Mouse (Mus musculus) embryonic facial prominence, embryonic 13.5 days (tissue): ENCODE measurements at regions not wholly inside any gene's neighbourhood (a gene's known extent, or its start where the extent isn't known, plus 50 kb on each side); places are given as distances from the start of the nearest gene placed in this dataset.
A peak's percentile ranks its signal among the peaks of the same experiment; 100 is the strongest.

Experiments used
- ATAC-seq: fragments of 200-750 bp; cut with Nextera tagmentation; 2 replicates; pipeline ENCODE4 v1.8.0; 2017; ENCODE audit warnings: low read depth; ENCODE audit not compliant: insufficient number of reproducible peaks, insufficient read depth, low FRiP score, low TSS enrichment
- H3K27ac ChIP-seq: fragments of 300-500 bp; sonication (generic); 2 replicates; pipeline ENCODE4 v1.5.1; 2015; ENCODE audit warnings: moderate library complexity, mild to moderate bottlenecking, inconsistent platforms
- H3K27me3 ChIP-seq: fragments of 300-500 bp; sonication (generic); 2 replicates; pipeline ENCODE4 v1.6.1; 2015; ENCODE audit warnings: mild to moderate bottlenecking, inconsistent platforms
- H3K36me3 ChIP-seq: fragments of 300-500 bp; sonication (generic); 2 replicates; pipeline ENCODE4 v1.6.1; 2015; ENCODE audit warnings: mild to moderate bottlenecking, inconsistent platforms
- H3K4me1 ChIP-seq: fragments of 300-500 bp; sonication (generic); 2 replicates; pipeline ENCODE4 v1.6.1; 2015; ENCODE audit warnings: inconsistent platforms
- H3K4me2 ChIP-seq: fragments of 300-500 bp; sonication (generic); 2 replicates; pipeline ENCODE4 v1.6.1; 2015; ENCODE audit warnings: moderate library complexity, mild to moderate bottlenecking, inconsistent platforms
- H3K4me3 ChIP-seq: fragments of 300-500 bp; sonication (generic); 2 replicates; pipeline ENCODE4 v1.5.1; 2015; ENCODE audit warnings: mild to moderate bottlenecking, inconsistent platforms
- H3K9ac ChIP-seq: fragments of 300-500 bp; sonication (generic); 2 replicates; pipeline ENCODE4 v1.6.1; 2015; ENCODE audit warnings: mild to moderate bottlenecking, inconsistent platforms
- H3K9me3 ChIP-seq: fragments of 300-500 bp; sonication (generic); 2 replicates; pipeline ENCODE4 v1.6.1; 2016; ENCODE audit warnings: inconsistent platforms
- WGBS: fragments of 180-500 bp; shearing (Covaris S2); methylation state at CpG from one replicate; pipeline ENCODE4 v1.1.7; 2015; ENCODE audit warnings: mixed read lengths; 5-methylcytosine and 5-hydroxymethylcytosine counted together

DNA sequence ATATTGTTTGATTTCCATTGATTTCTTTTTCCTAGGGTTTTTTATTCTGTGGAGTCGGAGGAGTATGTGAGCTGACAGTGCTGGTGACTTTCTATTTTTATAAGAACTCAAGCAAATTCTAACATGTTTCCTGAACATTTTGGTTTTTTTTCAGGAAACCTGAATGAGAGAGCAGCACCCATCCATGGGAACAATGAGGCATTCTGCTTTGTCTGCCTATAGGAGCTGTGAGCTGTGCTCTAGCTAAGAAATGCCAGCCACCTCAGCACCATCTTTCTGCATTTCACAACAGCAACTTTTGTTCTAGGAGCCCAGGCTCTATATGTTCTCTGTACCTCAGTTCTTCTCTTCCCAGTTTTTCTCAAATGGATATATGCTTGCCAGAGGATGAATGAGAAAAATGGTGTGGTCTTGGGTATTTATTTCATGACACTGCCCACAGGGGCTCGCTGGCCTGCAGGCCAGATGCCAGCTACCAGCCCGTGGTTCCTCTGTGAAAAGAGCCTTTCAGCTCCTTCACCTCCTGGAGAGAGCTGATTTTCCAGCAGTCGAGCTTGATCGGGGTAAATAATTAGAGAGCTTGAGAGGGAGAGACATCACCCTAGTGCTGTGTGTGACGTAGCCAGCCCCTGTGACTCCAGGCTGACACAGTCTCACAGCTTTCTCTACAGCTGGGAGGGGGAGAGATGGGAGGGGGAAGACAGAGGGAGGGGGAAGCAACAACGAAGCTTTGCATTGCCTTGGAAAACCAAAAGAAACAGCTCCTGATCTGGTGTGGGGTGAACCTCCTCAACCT is 154.1 kb upstream of the Topaz1 start:
- no peak for ATAC-seq
- no peak overlapping the region for H3K4me3 ChIP-seq
- H3K4me1 ChIP-seq, result peaks cover 15% of the 10 kb centered on the region
- H3K27me3 ChIP-seq, result peaks cover 43% of the 10 kb centered on the region
- H3K9ac ChIP-seq, result no peak overlapping the region
- no peaks in the 10 kb centered on the region for H3K36me3 ChIP-seq
- no peak overlapping the region for H3K27ac ChIP-seq
- no peaks in the 10 kb centered on the region for H3K9me3 ChIP-seq
- H3K4me2 ChIP-seq, result peak overlapping the region; percentile 14; the same call in 1 of the 2 replicates
- 14% methylated on average over 7 of the region's 7 CpGs for WGBS

DNA sequence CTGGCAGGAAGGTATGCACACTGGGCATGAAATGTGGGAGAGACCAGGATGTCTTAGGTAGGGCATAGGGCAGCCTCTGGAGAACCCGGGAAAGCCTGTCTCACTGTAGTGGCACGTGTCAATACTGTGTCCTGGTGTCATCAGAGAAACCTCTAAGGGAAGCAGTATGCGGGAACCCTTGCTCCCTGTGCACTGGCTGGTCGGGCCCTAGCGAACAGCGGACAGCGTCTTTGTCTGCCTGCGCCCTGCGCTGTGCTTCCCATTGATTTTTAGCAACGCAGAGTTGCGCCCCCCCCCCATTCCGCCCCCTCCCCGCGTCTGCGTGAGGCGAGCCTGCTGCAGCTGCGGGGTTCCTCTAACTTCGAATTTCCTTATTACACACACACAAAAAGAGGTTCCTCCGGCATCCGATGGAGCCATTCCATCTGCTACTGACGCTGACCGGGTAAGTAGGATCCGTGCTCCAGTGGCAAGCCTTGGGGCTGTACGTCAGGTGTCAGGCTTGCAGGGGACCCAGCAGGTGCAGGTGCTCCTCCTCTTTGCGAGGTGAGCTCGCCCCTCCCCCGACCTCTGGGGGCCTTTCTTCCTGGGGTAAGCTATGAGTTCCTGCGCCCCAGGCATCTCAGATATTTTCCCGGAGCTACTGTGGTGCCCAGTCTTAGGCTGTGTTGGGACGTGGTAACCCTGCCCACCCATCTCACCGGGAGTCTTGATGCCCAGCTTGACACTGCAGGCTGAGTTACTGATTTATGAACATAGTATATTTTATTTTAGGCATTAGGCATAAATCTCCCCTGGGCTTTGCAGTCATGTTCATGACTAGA is 151.8 kb upstream of the Topaz1 start:
- ATAC-seq, result no peak
- H3K4me3 ChIP-seq, result peak overlapping the region; percentile 23
- H3K27ac ChIP-seq, result no peak overlapping the region
- H3K36me3 ChIP-seq, result no peaks in the 10 kb centered on the region
- no peaks in the 10 kb centered on the region for H3K9me3 ChIP-seq
- peak overlapping the region; percentile 54 for H3K4me2 ChIP-seq
- 2% methylated on average over 30 of the region's 31 CpGs for WGBS
- H3K9ac ChIP-seq, result no peak overlapping the region
- H3K4me1 ChIP-seq, result peaks cover 15% of the 10 kb centered on the region
- peaks cover 56% of the 10 kb centered on the region for H3K27me3 ChIP-seq

DNA sequence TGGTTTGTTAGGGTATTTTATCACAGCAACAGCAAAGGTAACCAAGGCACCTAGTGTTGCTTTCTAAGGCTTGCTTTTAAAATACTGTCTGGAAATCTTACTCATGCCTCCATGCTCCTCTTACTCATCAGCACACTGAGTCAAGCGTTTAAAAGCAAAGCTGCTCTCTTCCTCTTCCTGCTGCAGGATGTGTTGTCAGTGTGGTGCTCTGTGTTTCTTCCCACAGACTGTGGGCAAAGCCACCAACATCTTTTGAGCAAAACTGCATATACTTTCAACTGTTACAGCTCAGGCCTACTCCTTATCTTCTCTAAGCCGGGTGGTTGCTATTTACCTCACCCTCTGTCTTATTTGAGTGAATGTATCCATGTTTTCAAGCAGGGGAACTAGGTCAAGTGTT is 144.0 kb upstream of the Topaz1 start:
- ATAC-seq, result no peak
- Histone ChIP-seq H3K27ac (no peak overlapping the region), H3K9me3 (no peaks in the 10 kb centered on the region), H3K36me3 (no peaks in the 10 kb centered on the region), H3K27me3 (peaks cover 14% of the 10 kb centered on the region; the same call in 1 of the 2 replicates), H3K4me1 (no peaks in the 10 kb centered on the region), H3K9ac (no peak overlapping the region), H3K4me2 (no peak overlapping the region), H3K4me3 (no peak overlapping the region)
- 78% methylated on average over 2 of the region's 2 CpGs for whole genome bisulfite sequencing

DNA sequence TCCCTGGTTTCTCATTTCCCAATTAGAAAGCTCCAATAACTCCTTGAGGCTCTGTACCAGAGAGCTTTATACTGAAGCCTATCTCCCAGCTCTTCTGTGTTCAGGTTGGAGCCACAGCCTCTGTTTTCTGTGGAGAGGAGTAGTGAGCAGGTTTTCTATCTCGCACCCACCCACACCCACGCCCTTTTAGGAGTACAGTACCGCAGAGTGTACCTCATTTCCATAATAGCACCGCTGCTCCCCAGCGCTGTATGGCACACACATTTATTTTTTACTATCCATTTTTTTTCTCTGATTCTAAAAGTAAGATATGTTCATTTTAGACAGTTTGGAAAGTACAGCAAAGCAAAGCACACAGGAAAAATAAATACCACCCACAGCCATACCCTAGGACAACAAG is 137.5 kb upstream of the Topaz1 start:
- no peak for ATAC-seq
- Histone ChIP-seq H3K4me1 (peaks cover 4% of the 10 kb centered on the region), H3K4me3 (no peak overlapping the region), H3K9ac (no peak overlapping the region), H3K9me3 (no peaks in the 10 kb centered on the region), H3K27ac (no peak overlapping the region), H3K4me2 (no peak overlapping the region), H3K36me3 (no peaks in the 10 kb centered on the region), H3K27me3 (no peaks in the 10 kb centered on the region)
- WGBS, result 85% methylated on average over 5 of the region's 5 CpGs

DNA sequence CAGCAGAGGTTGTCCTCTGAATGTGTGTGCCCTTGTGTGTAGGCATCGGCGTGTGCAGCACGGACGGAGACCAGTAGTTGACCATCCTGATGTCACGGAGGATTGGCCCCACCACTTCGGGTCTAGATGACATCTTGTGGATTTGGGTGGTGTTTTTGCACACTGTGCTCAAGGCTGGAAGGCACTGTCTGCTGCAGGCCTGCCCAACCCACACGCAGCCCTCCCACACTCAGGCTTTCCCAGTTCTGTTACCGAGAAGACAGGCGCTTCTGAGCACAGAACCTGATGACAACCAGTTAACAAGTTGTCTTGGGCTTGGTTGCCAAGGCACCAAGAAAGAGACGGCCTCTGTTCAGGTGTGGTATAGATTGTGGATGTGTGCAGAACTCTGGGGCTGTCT is 136.2 kb upstream of the Topaz1 start:
- 90% methylated on average over 10 of the region's 10 CpGs for WGBS
- Histone ChIP-seq H3K27ac (no peak overlapping the region), H3K4me2 (no peak overlapping the region), H3K27me3 (no peaks in the 10 kb centered on the region), H3K4me1 (peaks cover 13% of the 10 kb centered on the region), H3K36me3 (no peaks in the 10 kb centered on the region), H3K9ac (no peak overlapping the region), H3K9me3 (no peaks in the 10 kb centered on the region), H3K4me3 (no peak overlapping the region)
- ATAC-seq, result no peak

DNA sequence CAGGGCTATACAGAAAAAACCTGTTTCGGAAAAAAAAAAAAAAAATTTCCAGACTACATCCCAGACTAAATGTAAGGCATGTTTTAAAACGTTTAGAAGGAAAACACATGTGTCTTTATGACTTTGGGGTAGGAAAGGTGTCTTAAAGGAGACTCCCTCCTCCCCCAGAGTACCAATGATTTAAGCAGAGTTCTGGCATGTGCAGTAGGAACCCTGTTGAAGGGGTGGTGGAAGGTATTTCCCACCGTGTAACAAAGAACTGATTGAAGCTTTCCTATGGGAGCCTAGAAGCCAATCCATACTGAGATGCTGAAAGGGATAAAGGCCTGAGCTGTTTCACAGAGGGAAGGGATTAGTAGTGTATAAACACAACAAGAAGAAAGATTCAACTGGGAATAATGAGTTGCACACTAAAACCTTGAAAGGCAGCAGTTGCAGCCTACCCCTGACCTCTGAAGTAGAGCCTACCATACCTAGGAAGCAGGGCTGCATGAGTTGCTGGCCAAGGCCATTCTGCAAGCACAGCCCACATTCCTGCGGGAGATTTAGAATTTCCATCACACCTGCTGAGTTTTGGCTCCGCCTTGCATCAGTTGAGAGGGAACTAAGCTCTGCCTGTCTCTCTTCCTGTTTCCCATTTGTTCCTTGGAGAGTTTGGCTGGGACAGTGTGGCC is 132.4 kb upstream of the Topaz1 start:
- no peaks in the 10 kb centered on the region for H3K27me3 ChIP-seq
- H3K27ac ChIP-seq, result no peak overlapping the region
- peaks cover 17% of the 10 kb centered on the region for H3K4me1 ChIP-seq
- ATAC-seq, result no peak
- H3K4me3 ChIP-seq, result no peak overlapping the region
- no peaks in the 10 kb centered on the region for H3K36me3 ChIP-seq
- no peaks in the 10 kb centered on the region for H3K9me3 ChIP-seq
- WGBS, result 32% methylated on average over 5 of the region's 5 CpGs
- H3K9ac ChIP-seq, result no peak overlapping the region
- no peak overlapping the region for H3K4me2 ChIP-seq

DNA sequence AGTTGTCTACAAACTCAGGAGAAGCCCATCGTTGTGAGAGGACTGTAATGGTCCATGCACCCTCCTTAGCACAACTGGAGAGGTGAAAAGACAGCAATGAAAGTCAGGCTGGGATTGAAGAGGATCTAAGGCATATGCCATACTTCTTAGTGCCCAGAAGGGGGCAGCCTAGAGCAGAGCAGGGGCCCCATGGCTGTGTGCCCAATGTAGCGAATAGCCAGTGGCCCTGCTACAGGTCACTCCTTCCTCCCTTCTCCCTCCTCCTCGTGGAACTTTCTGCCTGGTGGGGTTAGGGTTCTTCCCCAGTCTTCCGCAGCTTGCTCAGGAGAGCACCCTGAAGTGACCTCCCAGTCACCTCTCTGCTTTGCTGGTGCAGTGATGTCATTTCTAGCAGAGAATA is 131.8 kb upstream of the Topaz1 start:
- Histone ChIP-seq H3K4me3 (no peak overlapping the region), H3K9me3 (no peaks in the 10 kb centered on the region), H3K4me1 (peaks cover 17% of the 10 kb centered on the region), H3K27me3 (no peaks in the 10 kb centered on the region), H3K4me2 (no peak overlapping the region), H3K27ac (no peak overlapping the region), H3K9ac (no peak overlapping the region), H3K36me3 (no peaks in the 10 kb centered on the region)
- no peak for ATAC-seq
- WGBS, result 25% methylated on average over 4 of the region's 4 CpGs

DNA sequence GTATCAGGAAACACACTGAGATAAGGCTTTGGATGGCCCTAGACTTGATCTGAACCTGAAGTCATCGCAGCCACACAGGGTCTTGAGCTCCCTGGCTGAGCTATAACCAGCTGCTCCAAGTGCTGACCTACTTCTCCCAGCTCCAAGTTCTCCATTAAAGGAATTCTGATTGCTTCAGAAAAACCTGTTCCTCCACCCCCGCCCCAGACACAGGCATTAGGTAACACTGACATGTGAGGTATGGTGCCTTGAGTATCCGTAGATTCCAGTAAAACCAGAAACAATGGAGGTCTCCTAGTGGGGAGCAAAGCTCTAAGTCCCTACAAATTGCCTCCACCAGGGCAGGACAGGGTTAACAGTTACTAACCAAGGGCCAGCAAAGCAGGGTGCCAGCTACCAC is 129.4 kb upstream of the Topaz1 start:
- no peak overlapping the region for H3K4me3 ChIP-seq
- no peak overlapping the region for H3K9ac ChIP-seq
- H3K27ac ChIP-seq, result peak overlapping the region; percentile 29; the same call in 1 of the 2 replicates
- no peak for ATAC-seq
- H3K36me3 ChIP-seq, result no peaks in the 10 kb centered on the region
- WGBS, result 47% methylated on average over 3 of the region's 3 CpGs
- no peaks in the 10 kb centered on the region for H3K27me3 ChIP-seq
- H3K9me3 ChIP-seq, result no peaks in the 10 kb centered on the region
- H3K4me2 ChIP-seq, result no peak overlapping the region
- peaks cover 29% of the 10 kb centered on the region for H3K4me1 ChIP-seq

DNA sequence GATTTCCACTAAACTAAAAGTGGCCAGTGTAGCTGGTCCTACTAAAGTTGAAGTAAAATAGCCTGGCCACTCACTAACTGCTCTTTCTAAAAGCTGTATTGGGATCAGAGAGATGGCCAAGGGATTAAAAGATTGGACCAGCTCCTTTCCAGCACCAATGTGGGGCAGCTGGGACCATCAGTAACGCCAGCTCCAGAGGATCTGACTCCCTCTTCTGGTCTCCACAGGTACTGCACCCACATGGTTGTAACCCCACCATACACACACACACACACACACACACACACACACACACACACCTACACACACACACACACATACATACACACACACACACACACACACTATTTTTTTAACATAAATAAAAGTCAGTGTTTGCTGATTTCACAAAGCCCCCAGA is 122.1 kb upstream of the Topaz1 start:
- no peak overlapping the region for H3K4me3 ChIP-seq
- no peaks in the 10 kb centered on the region for H3K9me3 ChIP-seq
- H3K9ac ChIP-seq, result no peak overlapping the region
- no peak overlapping the region for H3K27ac ChIP-seq
- H3K4me1 ChIP-seq, result peaks cover 37% of the 10 kb centered on the region
- no peak overlapping the region for H3K4me2 ChIP-seq
- WGBS, result 94% methylated on average over 1 of the region's 1 CpGs
- no peaks in the 10 kb centered on the region for H3K27me3 ChIP-seq
- H3K36me3 ChIP-seq, result no peaks in the 10 kb centered on the region
- ATAC-seq, result no peak

DNA sequence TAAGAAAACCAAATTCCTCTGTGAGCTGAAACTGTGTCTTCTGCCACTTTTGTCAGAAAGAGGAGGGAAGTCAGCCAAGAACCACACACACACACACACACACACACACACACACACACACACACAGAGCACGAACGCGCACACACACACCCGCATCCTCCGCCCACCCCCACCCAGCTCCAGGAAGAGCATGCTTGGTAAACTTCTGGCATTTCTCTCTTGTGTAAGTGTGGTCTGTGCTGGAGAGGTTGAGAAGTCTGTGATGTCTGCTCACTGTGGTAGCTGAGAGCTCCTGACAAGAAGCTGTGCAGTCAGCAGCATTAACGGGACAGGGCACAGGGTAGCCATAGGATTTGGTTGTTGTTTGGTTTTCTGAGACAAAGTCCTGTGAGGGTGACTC is 120.8 kb upstream of the Topaz1 start:
- peaks cover 37% of the 10 kb centered on the region for H3K4me1 ChIP-seq
- H3K4me2 ChIP-seq, result no peak overlapping the region
- H3K4me3 ChIP-seq, result no peak overlapping the region
- no peak overlapping the region for H3K27ac ChIP-seq
- no peaks in the 10 kb centered on the region for H3K36me3 ChIP-seq
- H3K9me3 ChIP-seq, result no peaks in the 10 kb centered on the region
- no peak for ATAC-seq
- H3K9ac ChIP-seq, result no peak overlapping the region
- no peaks in the 10 kb centered on the region for H3K27me3 ChIP-seq
- WGBS, result 57% methylated on average over 6 of the region's 6 CpGs

DNA sequence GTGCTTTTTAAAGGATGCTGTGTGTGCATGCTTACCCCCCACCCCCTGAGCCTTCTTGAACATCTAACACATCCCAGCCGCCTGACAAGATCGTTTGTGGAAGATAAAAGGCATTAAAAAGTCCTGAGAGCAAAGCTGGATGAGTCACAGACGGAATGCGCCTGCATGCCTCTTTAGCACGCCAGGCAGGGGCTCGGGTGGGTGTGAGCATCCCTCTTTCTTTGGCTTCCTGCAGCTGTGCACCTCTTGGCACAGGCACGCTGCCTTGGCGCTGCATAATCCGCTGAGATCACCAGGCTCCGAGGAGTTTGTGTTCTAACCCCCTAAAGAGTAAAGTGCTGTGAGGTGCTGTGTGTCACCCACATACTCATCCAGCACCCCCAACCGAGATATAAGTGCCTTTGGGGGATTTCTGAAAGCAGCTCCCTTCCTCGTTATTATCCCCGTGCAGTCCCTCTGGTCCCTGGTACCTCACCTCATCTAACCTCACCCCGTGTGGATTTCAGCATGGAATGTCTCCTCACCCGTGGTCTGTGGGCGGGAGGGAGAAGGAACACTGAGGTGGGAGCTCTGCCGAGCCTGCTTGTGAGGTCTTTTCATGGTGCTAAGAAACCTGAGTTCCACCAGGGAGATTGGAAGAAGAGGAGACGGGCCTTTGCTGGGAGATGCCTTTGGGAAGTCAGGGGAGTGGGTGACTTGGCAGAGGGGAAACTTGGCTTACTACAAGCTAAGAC is 117.8 kb upstream of the Topaz1 start:
- Histone ChIP-seq H3K4me1 (peaks cover 24% of the 10 kb centered on the region), H3K27ac (no peak overlapping the region), H3K4me3 (no peak overlapping the region), H3K9ac (no peak overlapping the region), H3K4me2 (peak overlapping the region; percentile 22), H3K9me3 (no peaks in the 10 kb centered on the region), H3K27me3 (no peaks in the 10 kb centered on the region), H3K36me3 (no peaks in the 10 kb centered on the region)
- ATAC-seq, result no peak
- 29% methylated on average over 18 of the region's 18 CpGs for WGBS
